Mouse (Mus musculus) hindbrain, embryonic 14.5 days (tissue): ENCODE results near the gene Pecam1. TPM values are rescaled to one million over a fixed set of nuclear protein-coding genes. Genes with fewer than 3 reads are reported as not detected.

ENCODE experiments used
- ATAC-seq: fragments of 200-750 bp; cut with Nextera tagmentation; 2 replicates; pipeline ENCODE4 v1.8.0; 2017; ENCODE audit warnings: moderate number of reproducible peaks, mild to moderate bottlenecking, moderate TSS enrichment, moderate library complexity; ENCODE audit not compliant: low FRiP score
- DNase-seq: peaks from one replicate; pipeline ENCODE4 v3.0.0-alpha.2; 2015; ENCODE audit warnings: low spot score
- H3K27ac ChIP-seq: fragments of 300-500 bp; sonication (generic); 2 replicates; pipeline ENCODE4 v1.5.1; 2014; ENCODE audit warnings: mild to moderate bottlenecking, moderate library complexity
- H3K27me3 ChIP-seq: fragments of 300-500 bp; sonication (generic); 2 replicates; pipeline ENCODE4 v1.6.1; 2014; ENCODE audit warnings: mild to moderate bottlenecking, low read length, mixed read lengths; ENCODE audit not compliant: control insufficient read depth, insufficient read depth
- H3K36me3 ChIP-seq: fragments of 300-500 bp; sonication (generic); replicated peaks from 2 replicates; pipeline ENCODE4 v1.6.1; 2014; ENCODE audit not compliant: control insufficient read depth, insufficient read depth
- H3K4me1 ChIP-seq: fragments of 300-500 bp; sonication (generic); replicated peaks from 2 replicates; pipeline ENCODE4 v1.6.1; 2014; ENCODE audit warnings: antibody characterized with exemption, low read length, mixed read lengths; ENCODE audit not compliant: control insufficient read depth, insufficient read depth
- H3K4me2 ChIP-seq: fragments of 300-500 bp; sonication (generic); replicated peaks from 2 replicates; pipeline ENCODE4 v1.6.1; 2014; ENCODE audit warnings: mild to moderate bottlenecking, moderate library complexity
- H3K4me3 ChIP-seq: fragments of 300-500 bp; sonication (generic); replicated peaks from 2 replicates; pipeline ENCODE4 v1.5.1; 2014; ENCODE audit warnings: mild to moderate bottlenecking, low read length
- H3K9ac ChIP-seq: fragments of 300-500 bp; sonication (generic); 2 replicates; pipeline ENCODE4 v1.6.1; 2014
- H3K9me3 ChIP-seq: fragments of 300-500 bp; sonication (generic); 2 replicates; pipeline ENCODE4 v1.6.1; 2016; ENCODE audit warnings: low read length; ENCODE audit not compliant: control insufficient read depth
- WGBS: fragments of 180-500 bp; shearing (Covaris S2); extraction: QIAGEN DNeasy Blood & Tissue Kit; methylation state at CpG from one replicate; pipeline ENCODE4 v1.1.7; 2014; 5-methylcytosine and 5-hydroxymethylcytosine counted together
- microRNA-seq: library from miRNA; unstranded; fragments of <30 nt; microRNA quantifications from one replicate; pipeline ENCODE4, GENCODE M21; 2016
- polyA plus RNA-seq: library from polyadenylated mRNA; unstranded; fragments of >200 nt; fragmentation: Nextera tagmentation; extraction: Ambion mirVana; gene quantifications from 2 replicates; pipeline ENCODE4 v1.2.1, GENCODE M21; 2014

The Pecam1 gene
- polyA plus RNA-seq, 1 experiment from 2014 or later = 16.0 TPM

DNA sequence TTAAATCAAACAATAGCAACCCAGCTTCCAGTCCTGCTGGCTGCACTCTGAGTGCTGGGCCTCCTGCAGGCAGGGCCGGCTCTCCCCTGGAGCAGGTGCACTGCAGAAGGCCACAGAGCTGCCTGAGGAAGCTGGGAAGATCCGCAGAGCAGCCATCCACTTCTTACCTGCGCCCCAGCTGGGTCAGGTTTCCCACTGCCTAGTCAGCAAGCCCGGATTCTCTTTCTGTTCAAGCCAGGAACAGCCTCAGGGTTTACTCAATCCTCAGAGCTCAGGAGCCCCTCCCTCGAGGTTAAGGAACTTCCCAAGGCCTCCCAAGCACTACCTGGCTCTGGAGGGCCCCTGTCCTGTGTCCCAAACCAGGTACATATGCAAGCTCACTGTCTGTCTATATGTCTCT, 144.4 kb downstream of the Pecam1 start:
- Histone ChIP-seq H3K4me1 (0 out of 2 replicates have a peak, but pooled peaks cover 4% of the 10 kb centered on the region), H3K36me3 (no peaks in the 10 kb centered on the region), H3K27me3 (no peaks in the 10 kb centered on the region), H3K4me2 (no peak overlapping the region), H3K9ac (no peak overlapping the region), H3K27ac (no peak overlapping the region), H3K4me3 (no peak overlapping the region), H3K9me3 (no peaks in the 10 kb centered on the region)
- WGBS = 53% methylated on average over 5 of the region's 5 CpGs
- DNase-seq = no peak
- ATAC-seq = no peak

Small RNAs within 50 kb of the gene (microRNA-seq; reads per million reads assigned to microRNA genes)
- gene Gm25994 (not detected), gene Mir3064 (11.3 reads per million, percentile 31 among the genes with 10 or more reads in this experiment)

Other genes starting within 250 kb of the Pecam1 start
- gene Tex2, start 137.2 kb downstream of the Pecam1 start, polyA plus RNA-seq = 40.1 and 41.4 TPM in 2 replicates
- gene Milr1, start 598 bp upstream of the Pecam1 start, polyA plus RNA-seq = 0.74 and 0.79 TPM in 2 replicates
- 8.6 and 9.7 TPM in 2 replicates for gene Polg2, start 28.9 kb upstream of the Pecam1 start, polyA plus RNA-seq
- gene Ddx5, start 38.6 kb upstream of the Pecam1 start, polyA plus RNA-seq = 417 and 429 TPM in 2 replicates
- gene Cep95, start 38.6 kb upstream of the Pecam1 start, polyA plus RNA-seq = 10.8 and 11.4 TPM in 2 replicates
- 18.7 and 18.8 TPM in 2 replicates for gene Smurf2, start 170.1 kb upstream of the Pecam1 start, polyA plus RNA-seq
- 150 and 177 TPM in 2 replicates for gene Kpna2, start 248.9 kb upstream of the Pecam1 start, polyA plus RNA-seq